Mouse (Mus musculus) embryonic stem cell, embryonic (primary cell): ENCODE measurements around the gene Cxcl12.

ENCODE experiments used
- CTCF ChIA-PET, 4 experiments: fragments of 300-600 bp in 2 of 4; fragments of 350-600 bp in 2 of 4; sonication (Branson Sonifier 250); formaldehyde crosslinking; loops; one replicate each; lab custom pipeline; 2022; ENCODE audit warnings: inconsistent platforms in 2 of 4; lab: Charles Lee
- POLR2A ChIA-PET, 4 experiments: fragments of 300-600 bp in 2 of 4; fragments of 350-600 bp in 2 of 4; sonication (Branson Sonifier 250); formaldehyde crosslinking; loops; one replicate each; lab custom pipeline; 2022; ENCODE audit warnings: antibody characterized with exemption in 4 of 4, inconsistent platforms in 1 of 4; lab: Charles Lee

Cxcl12 gene

GRCm38 (mm10) chr6:117202856-117203400 is 34.6 kb downstream of the Cxcl12 start:
- CTCF ChIA-PET: interaction anchor here in 1 of 4 experiments (1.4 kb wide), 1 partner anchor 29 kb away, joined by 4 read pairs; no protein-coding TSS in a partner anchor
- POLR2A ChIA-PET: interaction anchor here in 1 of 4 experiments (0.8 kb wide), 1 partner anchor 11 kb away, joined by 6 read pairs; no protein-coding TSS in a partner anchor

- ChIA-PET POLR2A (no interaction called here), CTCF (interaction anchor here in 2 of 4 experiments (1.4 to 1.8 kb wide), 2 partner anchors 11 to 30 kb away, joined by 4 read pairs; no protein-coding TSS in a partner anchor)
Observed at GRCm38 (mm10) chr6:117204112-117204511, 35.8 kb downstream of the Cxcl12 start.

GRCm38 (mm10) chr6:117206834-117207233 is 38.5 kb downstream of the Cxcl12 start:
- ChIA-PET CTCF (no interaction called here), POLR2A (interaction anchor here in 1 of 4 experiments (0.5 kb wide), 1 partner anchor 35 kb away, joined by 3 read pairs; no protein-coding TSS in a partner anchor)

GRCm38 (mm10) chr6:117207289-117207688 is 39.0 kb downstream of the Cxcl12 start:
- CTCF ChIA-PET: interaction anchor here in 1 of 4 experiments (0.7 kb wide), 1 partner anchor 346 kb away, joined by 3 read pairs; no protein-coding TSS in a partner anchor
- POLR2A ChIA-PET: interaction anchor here in 2 of 4 experiments (0.5 to 0.7 kb wide), 2 partner anchors 36 to 467 kb away, joined by 3 read pairs; no protein-coding TSS in a partner anchor

- CTCF ChIA-PET: no interaction called here
- POLR2A ChIA-PET: no interaction called here
Observed at GRCm38 (mm10) chr6:117210086-117210485, 41.8 kb downstream of the Cxcl12 start.

GRCm38 (mm10) chr6:117210536-117210935 is 42.2 kb downstream of the Cxcl12 start:
- ChIA-PET POLR2A (no interaction called here), CTCF (no interaction called here)

- POLR2A ChIA-PET: no interaction called here
- CTCF ChIA-PET: interaction anchor here in 1 of 4 experiments (1.6 kb wide), 1 partner anchor 10 kb away, joined by 4 read pairs; no protein-coding TSS in a partner anchor
Observed at GRCm38 (mm10) chr6:117214506-117214905, 46.2 kb downstream of the Cxcl12 start.

- ChIA-PET CTCF (no interaction called here), POLR2A (no interaction called here)
Observed at GRCm38 (mm10) chr6:117218442-117219299, 50.3 kb downstream of the Cxcl12 start.

- ChIA-PET CTCF (interaction anchor here in 1 of 4 experiments (0.6 kb wide), 1 partner anchor 154 kb away, joined by 4 read pairs; no protein-coding TSS in a partner anchor), POLR2A (no interaction called here)
Observed at GRCm38 (mm10) chr6:117219300-117219680, 51.0 kb downstream of the Cxcl12 start.

- ChIA-PET CTCF (interaction anchor here in 1 of 4 experiments (0.6 kb wide), 1 partner anchor 153 kb away, joined by 4 read pairs; no protein-coding TSS in a partner anchor), POLR2A (no interaction called here)
Observed at GRCm38 (mm10) chr6:117219911-117220481, 51.7 kb downstream of the Cxcl12 start.

GRCm38 (mm10) chr6:117220831-117221345 is 52.6 kb downstream of the Cxcl12 start:
- CTCF ChIA-PET: no interaction called here
- POLR2A ChIA-PET: no interaction called here
